Mouse (Mus musculus): ENCODE measurements at regions not wholly inside any gene's neighbourhood (a gene's known extent, or its start where the extent isn't known, plus 50 kb on each side); places are given as distances from the start of the nearest gene placed in this dataset.
A peak's percentile ranks its signal among the peaks of the same experiment; 100 is the strongest.

DNA sequence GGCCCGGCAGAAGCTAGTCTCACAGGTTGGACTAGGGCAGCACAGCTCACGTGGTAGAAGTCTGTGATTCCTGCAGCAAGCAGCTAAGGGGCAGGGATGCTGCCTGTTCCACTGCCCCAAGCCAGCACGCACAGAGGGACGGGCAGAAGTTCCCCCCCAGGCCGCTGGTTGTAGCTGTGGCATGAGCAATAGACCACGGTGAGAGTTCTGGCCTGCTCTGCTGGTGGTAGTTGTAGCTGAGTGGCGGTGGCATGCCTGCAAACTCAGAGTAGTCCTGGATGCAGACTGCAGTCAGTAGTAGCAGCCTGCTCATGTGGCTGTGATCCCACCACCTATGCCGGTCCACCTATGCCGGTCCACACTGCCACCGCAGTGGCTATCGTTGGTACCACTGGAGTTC is 71.5 kb upstream of the Rpl39l start:
- no peak for DNase-seq (ENCODE audit: low read depth, low spot score)

DNA sequence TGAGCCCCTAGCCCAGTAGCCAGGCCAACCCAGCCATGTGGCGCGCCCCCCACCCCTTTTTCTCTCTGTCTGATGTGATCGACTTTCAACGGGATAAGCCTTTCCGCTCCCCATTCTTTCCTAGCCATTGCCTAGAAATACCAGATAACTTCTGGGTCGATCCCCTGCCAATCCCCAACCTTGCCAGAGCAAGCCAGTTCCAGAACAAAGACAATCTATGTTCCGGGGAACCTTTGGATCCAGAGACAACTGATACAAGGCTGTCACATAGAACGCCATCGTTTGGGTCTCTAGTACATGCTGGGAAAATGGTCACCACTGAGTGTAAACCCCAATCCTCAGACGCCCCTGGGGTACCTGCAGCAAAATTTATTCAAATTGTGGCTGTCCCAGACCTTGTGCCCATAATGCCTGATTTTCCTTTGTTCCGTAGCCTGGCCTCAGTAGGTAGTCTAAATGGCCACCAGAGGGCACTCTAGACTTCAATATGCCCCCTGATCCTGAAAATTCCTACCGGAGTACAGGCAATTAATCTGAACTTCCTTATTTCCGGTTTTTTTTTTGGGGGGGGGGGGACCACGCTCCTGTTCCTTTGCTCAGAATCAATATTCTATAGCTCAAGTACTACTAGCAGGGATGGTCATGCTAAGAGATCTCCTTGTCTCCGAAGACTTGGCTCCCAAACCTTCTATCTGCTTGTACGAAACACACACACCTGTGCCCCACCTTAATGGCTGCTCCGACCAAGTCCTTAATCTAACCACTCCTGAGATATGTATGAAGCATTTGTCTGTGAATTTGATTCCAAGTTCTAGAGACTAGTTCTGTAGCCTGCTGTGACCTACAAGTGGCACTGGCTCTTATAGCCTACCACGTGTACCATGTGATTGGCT is 81.3 kb upstream of the Rpl39l start:
- DNase-seq (ENCODE audit: low read depth, low spot score), result no peak

DNA sequence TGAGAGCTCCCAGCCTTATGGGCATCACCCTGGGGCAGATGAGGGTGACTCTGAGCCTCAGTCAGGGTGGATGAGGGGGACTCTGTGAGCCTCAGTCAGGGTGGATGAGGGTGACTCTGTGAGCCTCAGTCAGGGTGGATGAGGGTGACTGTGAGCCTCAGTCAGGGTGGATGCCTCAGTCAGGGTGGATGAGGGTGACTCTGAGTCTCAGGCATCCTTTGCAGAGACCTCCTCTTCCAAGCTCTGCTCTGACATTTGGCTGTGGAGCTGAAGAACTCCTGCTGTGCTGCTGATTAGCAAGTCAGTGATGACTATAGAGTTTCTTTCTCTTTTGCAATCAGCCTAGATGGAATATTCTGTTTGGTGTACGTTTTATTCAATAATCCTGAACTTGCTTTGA is 83.7 kb upstream of the Rpl39l start:
- no peak for DNase-seq (ENCODE audit: low read depth, low spot score)

DNA sequence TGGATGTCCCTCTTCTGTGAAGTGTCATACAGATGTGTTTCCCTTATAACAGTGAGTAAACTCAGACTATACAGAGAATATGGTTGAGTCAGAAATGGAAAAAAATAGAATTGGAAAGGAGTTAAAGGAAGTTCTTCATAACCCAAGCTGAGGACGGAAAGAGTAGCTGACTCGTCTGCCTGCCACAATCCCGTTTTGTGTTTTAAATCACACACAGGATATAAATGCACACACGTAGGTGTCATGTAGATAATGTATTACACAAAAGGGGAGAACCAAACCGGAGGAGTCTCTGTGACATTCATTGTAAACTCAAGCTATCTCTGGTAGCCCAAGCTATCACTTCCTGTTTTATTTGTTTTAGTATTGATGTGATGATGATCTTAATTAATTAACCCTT is 84.6 kb upstream of the Rpl39l start:
- DNase-seq (ENCODE audit: low read depth, low spot score), result no peak

DNA sequence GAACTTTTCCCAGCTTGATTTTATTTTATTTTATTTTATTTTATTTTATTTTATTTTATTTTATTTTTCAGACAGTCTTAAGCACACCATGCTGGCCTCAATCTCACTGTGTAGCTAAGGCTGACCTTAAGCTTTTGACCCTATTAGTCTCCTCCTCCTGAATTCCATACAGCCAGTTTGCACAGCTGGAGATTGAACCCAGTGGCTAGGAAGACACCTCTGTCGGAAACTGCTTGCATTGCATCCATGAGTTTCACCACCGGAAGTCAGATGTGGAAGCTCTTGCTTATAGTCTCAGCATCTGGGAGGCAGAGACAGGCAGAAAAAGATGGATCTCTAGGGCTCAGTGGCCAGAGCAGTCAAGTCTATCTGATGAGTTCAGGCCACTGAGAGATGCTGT is 86.4 kb upstream of the Grin2a start:
- DNase-seq (ENCODE audit: low read depth, low spot score), result no peak

DNA sequence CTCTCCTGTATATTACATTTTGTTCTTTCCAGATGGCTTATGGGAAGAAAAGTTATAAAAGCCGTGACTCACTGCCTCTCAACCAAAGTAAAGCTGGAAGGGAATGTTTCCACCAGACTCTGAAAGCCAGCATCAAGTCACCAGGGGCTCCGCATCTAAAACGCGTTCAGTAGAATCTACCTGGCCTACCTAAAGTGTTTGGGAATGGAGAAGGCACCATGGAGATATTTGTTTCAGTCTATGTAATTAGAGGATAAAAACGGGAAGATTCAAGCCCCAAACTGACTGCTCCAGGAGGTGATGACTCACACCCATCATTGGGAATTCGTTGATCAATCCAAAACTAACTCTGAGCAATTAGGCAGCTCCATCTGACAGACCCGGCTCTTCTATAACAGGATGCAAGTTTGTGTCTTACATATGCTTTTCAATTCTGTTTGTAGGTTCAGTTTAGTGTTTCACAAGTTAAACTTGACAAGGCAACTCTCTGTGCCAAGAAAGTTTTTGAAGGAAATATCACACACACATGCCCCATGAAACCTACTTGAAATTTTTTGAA is 84.8 kb upstream of the Grin2a start:
- DNase-seq (ENCODE audit: low read depth, low spot score), result no peak

DNA sequence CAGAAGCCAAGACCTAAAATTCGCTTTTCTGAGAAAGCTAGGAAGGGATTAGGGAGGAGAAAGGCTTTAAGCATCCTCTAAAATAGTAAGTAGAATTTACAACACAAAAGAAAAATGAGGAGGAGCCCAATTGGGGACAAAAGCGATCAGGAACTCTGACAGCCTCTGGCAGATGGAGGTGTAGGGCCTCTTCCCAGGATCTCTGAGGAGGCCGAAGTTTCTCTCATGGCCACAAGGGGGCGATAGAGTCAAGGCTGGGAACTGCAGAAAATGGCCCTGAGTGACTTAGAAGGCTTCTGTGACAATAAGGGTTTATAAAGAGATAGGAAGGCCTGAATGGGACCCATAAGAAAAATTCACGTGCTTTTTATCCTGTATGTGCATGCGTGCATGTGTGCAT is 77.8 kb upstream of the Grin2a start:
- no peak for DNase-seq (ENCODE audit: low read depth, low spot score)

DNA sequence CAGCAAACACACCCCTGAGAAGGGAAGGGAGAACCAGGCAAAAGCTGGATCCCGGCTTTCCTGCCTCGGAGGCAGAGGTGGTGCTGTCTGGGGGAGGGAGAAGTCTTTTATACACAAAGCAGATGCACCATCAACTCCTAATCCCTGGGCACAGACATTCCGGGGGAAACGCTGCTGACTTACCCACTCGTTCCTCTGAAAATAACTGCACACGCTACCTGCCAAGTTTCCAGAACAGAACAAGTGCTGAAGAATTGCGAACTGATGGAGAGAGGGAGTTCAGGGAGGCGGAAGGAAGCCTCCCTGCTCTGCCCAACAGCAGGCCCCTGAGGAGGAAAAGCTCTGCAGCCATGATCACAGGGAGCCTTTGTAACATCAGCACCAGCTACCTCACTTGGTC is 68.1 kb upstream of the Grin2a start:
- DNase-seq (ENCODE audit: low read depth, low spot score), result peak; percentile 96

DNA sequence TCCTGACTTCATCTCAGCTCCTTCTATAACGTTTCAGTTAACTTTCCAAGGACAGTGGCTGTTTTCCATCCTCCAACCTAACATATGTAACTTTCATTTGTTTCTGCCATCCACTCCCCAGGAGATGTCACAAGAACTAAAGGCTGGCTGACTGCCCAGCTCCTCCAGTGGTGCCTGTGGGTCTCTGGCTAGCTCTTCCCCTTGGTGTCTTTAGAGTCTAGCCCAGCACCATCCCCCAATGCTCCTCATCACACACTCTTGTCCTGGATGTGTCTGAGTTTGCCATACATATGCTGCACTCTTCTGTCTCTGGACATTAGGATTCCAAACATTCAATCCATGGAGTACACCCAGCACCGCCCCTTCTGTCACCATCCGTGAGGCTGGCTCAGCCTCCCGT is 62.7 kb upstream of the Grin2a start:
- no peak for DNase-seq (ENCODE audit: low read depth, low spot score)

Data from telencephalon, adult 2 months (tissue).